Mouse (Mus musculus): ENCODE data around the gene Ccdc28a. TPM values are rescaled to one million over a fixed set of nuclear protein-coding genes. Genes with fewer than 3 reads are reported as not detected.

The Ccdc28a gene
- total and polyA plus RNA-seq, 3 experiments = 5.0 to 16.4 TPM; not detected in 1

GRCm38 (mm10) chr10:18176722-18177121, 58.1 kb downstream of the Ccdc28a start:
- H3K36me3 ChIP-seq (ENCODE audit: control insufficient read depth in 1 of 2, insufficient read depth in 2 of 2, low read length in 2 of 2) = no peaks in the 10 kb centered on the region
- no peak for TF ChIP-seq NELFE (IDR thresholded peaks at IDR 0.05; ENCODE audit: low read depth, low read length)
- TF ChIP-seq SMC3 (IDR thresholded peaks at IDR 0.05; ENCODE audit: low read depth, low read length) = no peak
- no peaks in the 10 kb centered on the region for H3K27me3 ChIP-seq (ENCODE audit: control insufficient read depth in 1 of 2, insufficient read depth in 2 of 2, low read length in 2 of 2)
- no peaks in the 10 kb centered on the region for H3K9me3 ChIP-seq (replicated peaks; ENCODE audit: insufficient read depth, low read length)
- DNase-seq (ENCODE audit: low read depth, low spot score) = no peak
- no peak overlapping the region for H3K9ac ChIP-seq (ENCODE audit: control insufficient read depth, low read depth, low read length, poor library complexity, severe bottlenecking)
- H3K79me2 ChIP-seq (ENCODE audit: control insufficient read depth, insufficient read depth, low read length, poor library complexity) = no peaks in the 10 kb centered on the region
- no peaks in the 10 kb centered on the region for H3K4me1 ChIP-seq (ENCODE audit: control insufficient read depth in 1 of 2, insufficient read depth in 2 of 2, low read length in 2 of 2)
- H3K27ac ChIP-seq (ENCODE audit: control insufficient read depth, low read depth, low read length) = no peak overlapping the region
- no peak overlapping the region for H3K4me3 ChIP-seq (ENCODE audit: control insufficient read depth in 1 of 2, insufficient read depth in 1 of 2, low read depth in 2 of 2, low read length in 2 of 2)

GRCm38 (mm10) chr10:18175087-18175486, 59.7 kb downstream of the Ccdc28a start:
- Histone ChIP-seq H3K4me3 (ENCODE audit: control insufficient read depth in 1 of 2, insufficient read depth in 1 of 2, low read depth in 2 of 2, low read length in 2 of 2) (no peak overlapping the region), H3K27ac (ENCODE audit: control insufficient read depth, low read depth, low read length) (no peak overlapping the region), H3K27me3 (ENCODE audit: control insufficient read depth in 1 of 2, insufficient read depth in 2 of 2, low read length in 2 of 2) (no peaks in the 10 kb centered on the region), H3K9ac (ENCODE audit: control insufficient read depth, low read depth, low read length, poor library complexity, severe bottlenecking) (no peak overlapping the region), H3K36me3 (ENCODE audit: control insufficient read depth in 1 of 2, insufficient read depth in 2 of 2, low read length in 2 of 2) (no peaks in the 10 kb centered on the region), H3K4me1 (ENCODE audit: control insufficient read depth in 1 of 2, insufficient read depth in 2 of 2, low read length in 2 of 2) (no peaks in the 10 kb centered on the region), H3K79me2 (ENCODE audit: control insufficient read depth, insufficient read depth, low read length, poor library complexity) (no peaks in the 10 kb centered on the region), H3K9me3 (replicated peaks; ENCODE audit: insufficient read depth, low read length) (no peaks in the 10 kb centered on the region)
- TF ChIP-seq ZMIZ1 (IDR thresholded peaks at IDR 0.05; ENCODE audit: low read depth, low read length) (no peak), GATA1 (IDR thresholded peaks at IDR 0.05; ENCODE audit: low read depth, low read length) (no peak), ZKSCAN1 (IDR thresholded peaks at IDR 0.05; ENCODE audit: low read depth, low read length) (no peak), MEF2A (IDR thresholded peaks at IDR 0.05; ENCODE audit: extremely low read depth, insufficient replicate concordance, low read depth, low read length, poor library complexity, severe bottlenecking) (no peak), ETS1 (IDR thresholded peaks at IDR 0.05; ENCODE audit: low read depth, low read length) (no peak), MYC (IDR thresholded peaks at IDR 0.05; ENCODE audit: low read depth, low read length) (no peak), TCF12 (IDR thresholded peaks at IDR 0.05; ENCODE audit: low read depth, low read length) (no peak), POLR2A (IDR thresholded peaks at IDR 0.05; ENCODE audit: control insufficient read depth in 1 of 2, insufficient read depth in 1 of 2, low read depth in 1 of 2, low read length in 2 of 2, poor library complexity in 1 of 2) (no peak), GABPA (IDR thresholded peaks at IDR 0.05; ENCODE audit: low read depth, low read length) (no peak), USF2 (IDR thresholded peaks at IDR 0.05; ENCODE audit: borderline replicate concordance in 1 of 2, insufficient read depth in 1 of 2, low read depth in 1 of 2, low read length in 2 of 2) (no peak), NELFE (IDR thresholded peaks at IDR 0.05; ENCODE audit: low read depth, low read length) (no peak), RCOR1 (IDR thresholded peaks at IDR 0.05; ENCODE audit: low read depth, low read length) (no peak), JUND (IDR thresholded peaks at IDR 0.05; ENCODE audit: low read depth, low read length) (no peak), RAD21 (IDR thresholded peaks at IDR 0.05; ENCODE audit: low read depth, low read length) (no peak), USF1 (IDR thresholded peaks at IDR 0.05; ENCODE audit: low read depth, low read length) (no peak), CHD2 (IDR thresholded peaks at IDR 0.05; ENCODE audit: low read length) (no peak), MXI1 (IDR thresholded peaks at IDR 0.05; ENCODE audit: low read depth, low read length) (no peak)
- no peak for DNase-seq (ENCODE audit: low read depth, low spot score)

Other genes with a start within 250 kb of the Ccdc28a start
- 97.6 and 100 TPM in 2 replicates for gene Abracl, start 211.7 kb downstream of the Ccdc28a start, total RNA-seq (2012; rRNA removed)
- gene Abracl, start 211.7 kb downstream of the Ccdc28a start, polyA plus RNA-seq (2012; ENCODE audit: insufficient read depth in 1 of 2, insufficient read length in 2 of 2, low read depth in 1 of 2, low replicate concordance in 2 of 2, missing spikeins in 1 of 2) = 100 to 1,000 TPM in 1 of 2 experiments, not detected in 1; 110 TPM
- gene Reps1, start 179.1 kb downstream of the Ccdc28a start, total RNA-seq (2012; rRNA removed) = 40.0 and 41.2 TPM in 2 replicates
- gene Reps1, start 179.1 kb downstream of the Ccdc28a start, polyA plus RNA-seq (2012; ENCODE audit: insufficient read depth in 1 of 2, insufficient read length in 2 of 2, low read depth in 1 of 2, low replicate concordance in 2 of 2, missing spikeins in 1 of 2) = 10 to 100 TPM in 1 of 2 experiments, not detected in 1; 80.3 TPM
- gene Ect2l, start 24.1 kb downstream of the Ccdc28a start, total RNA-seq (2012; rRNA removed) = not detected in 2 replicates
- gene Ect2l, start 24.1 kb downstream of the Ccdc28a start, polyA plus RNA-seq (2012; ENCODE audit: insufficient read depth in 1 of 2, insufficient read length in 2 of 2, low read depth in 1 of 2, low replicate concordance in 2 of 2, missing spikeins in 1 of 2) = not detected
- gene Nhsl1, start 84.0 kb upstream of the Ccdc28a start, total RNA-seq (2012; rRNA removed) = not detected in 2 replicates
- not detected for gene Nhsl1, start 84.0 kb upstream of the Ccdc28a start, polyA plus RNA-seq (2012; ENCODE audit: insufficient read depth in 1 of 2, insufficient read length in 2 of 2, low read depth in 1 of 2, low replicate concordance in 2 of 2, missing spikeins in 1 of 2)